Mouse (Mus musculus) telencephalon, adult 2 months (tissue): ENCODE results near the gene Ccr1l1.
"Not testable (repeated sequence)": the region's sequence is repeated elsewhere in the genome, so short reads cannot be mapped to it uniquely, and the experiment has no call there.

Source experiments
- DNase-seq: peaks from one replicate; pipeline ENCODE4 v3.0.0-alpha.2; 2011; ENCODE audit warnings: low read depth, low spot score

The Ccr1l1 gene

DNA sequence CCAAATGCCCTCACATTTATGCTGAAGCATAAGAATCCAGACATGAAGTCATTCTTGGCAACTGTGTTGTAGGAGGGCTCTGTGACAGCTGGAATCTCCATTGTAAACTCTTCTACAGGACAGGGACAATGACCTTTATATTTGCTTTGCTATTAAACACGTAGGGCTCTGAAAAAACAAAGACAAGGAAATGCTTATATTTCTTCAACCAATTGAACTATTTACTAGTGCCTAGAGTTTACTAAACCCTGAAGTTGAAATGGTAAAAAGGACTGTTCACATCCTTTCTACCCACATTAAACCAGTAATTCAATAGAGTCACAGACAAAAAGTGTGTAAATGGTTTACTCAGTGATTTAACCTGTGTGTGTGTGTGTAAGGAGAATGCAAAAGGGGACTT, at the start of gene Ccr1l1:
TSS of gene Ccr1l1 (minus strand) at position 101 of the 400 bp plus-strand sequence.
- DNase-seq, result no peak

DNA sequence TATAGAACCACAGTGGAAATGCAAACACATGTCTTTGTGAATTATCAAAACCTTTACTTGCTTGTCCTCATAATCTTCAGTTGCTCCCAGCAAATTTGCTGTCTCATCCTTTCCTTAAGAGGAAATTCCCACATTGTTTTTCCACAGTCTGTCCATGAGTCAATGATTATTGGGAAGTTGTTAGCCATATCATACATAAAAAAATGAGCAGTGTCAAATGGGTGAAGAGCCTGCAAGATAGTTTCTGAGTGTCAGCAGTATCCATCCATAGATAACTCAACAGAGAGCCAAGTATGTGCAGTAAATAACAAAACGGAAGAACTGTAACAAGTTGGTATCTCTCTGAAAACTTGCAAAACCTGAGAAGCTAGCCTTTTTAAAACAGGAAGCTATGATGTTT, 43.5 kb upstream of the Ccr1l1 start, which contains the start of gene Ccr3:
TSS of gene Ccr3 (plus strand) at position 301 of the 400 bp plus-strand sequence.
- no peak for DNase-seq

DNA sequence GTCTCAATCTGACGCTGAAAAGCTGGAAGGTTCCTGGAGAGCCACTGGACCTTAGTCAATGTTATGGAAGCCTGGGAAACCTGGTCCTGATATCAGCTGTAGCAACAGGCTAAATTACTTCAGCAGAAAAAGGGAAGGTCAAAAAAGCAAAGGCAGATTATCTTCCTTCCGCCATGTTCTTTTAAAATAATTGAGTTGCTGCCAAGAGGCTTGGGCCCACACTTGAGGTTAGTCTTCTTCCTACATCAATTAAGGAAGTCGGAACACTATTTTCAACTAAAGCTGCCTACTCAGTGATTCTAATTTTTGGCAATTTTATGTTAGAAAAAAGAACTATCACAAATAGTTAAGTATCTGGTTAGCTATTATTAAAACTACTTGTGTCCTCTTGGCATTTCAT, 41.7 kb upstream of the Ccr1l1 start:
- DNase-seq, result no peak

DNA sequence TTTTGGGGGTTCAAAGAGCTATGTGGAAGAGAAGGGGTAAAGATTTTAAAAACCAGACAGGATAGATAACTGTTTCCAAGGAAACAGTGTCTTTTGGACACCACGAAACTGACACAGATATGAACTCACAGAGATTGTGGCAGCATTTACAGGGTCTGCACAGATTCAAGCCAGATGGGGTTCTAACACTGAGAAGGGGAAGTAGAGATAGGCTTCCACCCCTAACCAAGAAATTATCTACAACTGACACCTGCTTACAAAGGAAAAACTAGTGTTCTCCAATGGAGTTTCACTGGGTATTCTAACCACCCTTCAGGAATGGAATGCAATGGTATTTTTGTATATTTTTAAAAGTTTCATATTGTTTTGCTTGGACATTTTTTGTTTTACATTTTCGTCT, 37.8 kb upstream of the Ccr1l1 start:
- no peak for DNase-seq

DNA sequence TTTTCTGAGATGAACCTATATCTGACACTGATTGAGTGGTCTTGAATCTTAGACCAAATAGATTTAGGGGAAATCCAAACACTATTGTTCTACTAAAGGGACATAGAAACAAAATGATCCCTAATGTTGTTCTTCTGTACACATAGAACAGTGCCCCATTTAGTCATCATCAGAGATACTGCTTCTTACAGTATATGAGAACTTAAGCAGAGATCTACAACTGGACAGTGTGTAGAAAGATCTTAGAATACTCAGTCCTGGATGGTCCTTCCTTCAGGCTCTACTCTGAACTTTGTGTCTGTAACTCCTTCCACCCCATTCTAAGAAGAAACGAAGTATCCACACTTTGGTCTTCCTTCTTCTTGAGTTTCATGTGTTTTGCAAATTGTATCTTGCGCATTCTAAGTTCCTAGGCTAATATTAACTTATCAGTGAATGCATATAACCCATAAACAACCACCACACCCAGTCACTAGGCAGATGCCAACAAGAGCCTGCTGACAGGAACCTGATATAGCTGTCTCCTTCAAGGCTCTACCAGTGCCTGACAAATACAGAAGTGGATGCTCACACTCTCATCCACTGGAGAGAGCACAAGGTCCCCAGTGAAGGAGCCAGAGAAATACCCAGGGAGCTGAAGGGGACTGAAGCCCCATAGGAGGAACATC, 36.9 kb upstream of the Ccr1l1 start:
- DNase-seq, result no peak

DNA sequence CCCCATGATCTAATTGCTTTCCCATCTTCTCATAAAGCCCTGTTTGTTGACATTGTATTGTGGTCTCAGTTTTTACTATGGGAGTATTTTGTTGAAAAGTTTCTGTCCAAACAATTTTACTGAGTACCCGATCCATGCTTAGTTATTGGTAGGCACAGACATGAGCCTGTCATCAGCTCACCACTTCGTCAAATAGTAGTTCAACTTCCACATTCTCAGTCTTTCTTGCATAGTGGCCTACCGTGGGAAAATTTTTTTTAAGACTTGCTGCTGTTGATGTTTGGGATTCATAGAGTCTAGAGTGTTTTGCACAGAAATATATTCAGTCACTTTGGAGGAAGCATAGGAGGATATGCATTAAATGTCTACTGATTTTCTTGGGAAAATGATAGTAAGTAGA, 35.1 kb upstream of the Ccr1l1 start:
- no peak for DNase-seq

DNA sequence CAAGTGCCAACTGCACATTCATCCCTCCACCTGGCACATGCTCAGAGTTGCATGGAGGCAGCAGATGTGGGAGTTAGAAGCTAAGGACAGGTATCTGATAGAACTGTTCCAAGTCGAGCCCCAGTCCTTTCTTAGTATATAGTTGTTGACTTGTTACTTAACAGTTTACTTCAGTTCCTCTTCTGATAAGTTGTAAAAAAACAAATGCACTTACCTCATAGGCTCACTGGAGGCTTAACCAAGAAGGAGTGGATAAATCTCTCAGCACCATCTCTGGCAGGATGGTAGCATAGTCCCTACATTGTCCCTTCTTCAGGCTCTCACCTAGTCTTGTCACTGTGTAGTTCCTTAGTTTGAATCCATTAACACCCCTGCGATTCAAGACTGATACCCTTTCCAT, 34.5 kb upstream of the Ccr1l1 start:
- DNase-seq, result no peak

DNA sequence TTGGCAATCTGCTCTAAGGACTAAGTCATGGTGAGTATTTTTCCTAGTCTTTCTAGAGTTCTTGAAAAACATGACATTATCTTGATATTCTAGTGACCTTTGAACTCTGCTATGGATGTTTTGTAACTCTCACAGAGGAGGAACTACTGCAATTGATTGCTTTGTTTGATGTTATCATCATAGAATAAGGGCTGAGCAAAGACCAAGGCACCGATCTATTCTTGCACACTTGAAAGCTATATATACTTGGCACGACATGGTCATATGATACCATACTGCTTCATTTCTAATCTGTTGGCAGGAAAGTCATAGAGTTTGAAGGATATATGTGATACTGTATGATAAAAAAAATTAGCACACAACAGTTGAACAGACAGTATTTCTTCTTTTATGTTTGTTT, 21.6 kb upstream of the Ccr1l1 start:
- DNase-seq, result no peak

DNA sequence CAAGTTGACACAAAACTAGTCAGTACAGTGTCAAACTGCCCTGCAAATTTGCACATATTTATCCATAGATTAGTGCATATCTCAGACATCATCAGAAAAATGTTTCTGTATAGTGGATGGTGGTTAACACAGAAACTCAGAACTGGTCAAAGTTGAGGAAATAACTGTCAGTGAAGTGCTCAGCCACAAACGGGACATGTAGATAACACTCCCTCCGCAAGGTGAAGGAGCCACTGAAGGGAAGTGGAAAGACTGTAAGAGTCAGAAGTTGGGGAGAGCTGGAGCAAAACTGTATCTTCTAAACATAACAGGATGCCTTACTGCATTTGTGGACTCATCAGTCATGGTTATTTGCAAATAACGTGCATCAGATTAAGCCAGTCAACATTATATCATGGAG, 19.5 kb upstream of the Ccr1l1 start:
- no peak for DNase-seq

DNA sequence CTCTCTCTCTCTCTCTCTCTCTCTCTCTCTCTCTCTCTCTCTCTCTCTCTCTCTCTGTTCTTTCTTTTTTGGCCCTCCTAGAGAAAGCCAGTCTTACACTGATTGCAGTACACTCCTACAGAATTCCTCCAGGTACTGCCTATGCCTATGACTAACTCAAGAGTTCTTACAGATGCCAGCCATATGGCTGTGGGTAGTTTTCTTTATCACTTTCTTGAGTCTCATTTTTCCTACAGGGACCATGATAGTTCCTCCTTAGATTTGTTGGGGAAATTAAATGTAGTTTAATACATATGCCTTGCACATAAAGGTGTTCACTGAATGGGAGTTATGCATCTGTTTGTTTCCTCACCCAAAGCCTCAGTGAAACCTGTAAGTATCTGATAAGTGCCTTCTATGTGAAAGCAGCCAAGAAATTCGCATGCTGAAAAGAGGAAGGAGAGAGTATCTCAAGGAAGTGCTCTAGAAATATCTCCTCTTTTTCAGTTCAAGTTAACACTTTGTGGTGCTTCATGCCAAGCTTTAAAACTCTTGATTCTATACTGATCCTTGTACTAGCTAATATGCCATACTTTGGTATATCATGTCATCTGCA, 13.2 kb upstream of the Ccr1l1 start:
- DNase-seq, result peak; percentile 79

DNA sequence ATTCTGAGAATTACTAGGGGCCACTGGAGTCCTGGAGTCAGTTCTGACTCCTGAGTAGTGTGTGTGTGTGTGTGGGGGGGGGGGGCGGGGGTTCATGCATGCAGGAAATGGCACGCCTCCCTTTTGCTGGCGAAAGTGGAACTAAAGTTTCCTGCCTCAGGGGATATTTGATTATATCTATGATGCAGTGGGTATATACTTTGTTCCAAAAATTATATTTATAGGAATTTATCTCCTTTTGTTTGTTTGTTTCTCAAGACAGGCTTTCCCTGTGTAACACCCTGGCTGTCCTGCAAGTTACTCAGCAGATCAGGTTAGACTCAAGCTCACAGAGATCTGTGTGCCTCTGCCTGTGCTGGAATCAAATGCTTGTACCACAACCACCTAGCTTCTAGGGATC, 11.5 kb upstream of the Ccr1l1 start:
- DNase-seq, result no peak

DNA sequence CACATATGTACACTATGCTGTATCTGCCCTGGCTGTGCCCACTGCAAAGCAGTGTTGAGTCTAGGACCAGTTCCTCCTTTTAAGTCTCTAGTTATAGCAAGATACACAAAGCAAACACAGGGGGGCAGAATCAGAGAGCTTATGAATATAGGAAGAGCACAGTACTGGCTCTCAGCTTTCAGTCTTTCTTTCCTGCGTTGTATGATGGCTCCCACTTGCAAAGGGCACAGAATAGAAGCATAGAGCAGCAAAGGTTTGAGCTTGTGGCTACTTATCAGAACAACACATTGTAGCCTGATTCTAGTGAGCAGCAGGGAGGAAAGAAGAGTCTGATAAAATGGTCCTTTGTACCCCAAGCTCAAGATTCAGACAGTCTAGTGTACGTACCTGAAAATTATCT, 8.0 kb upstream of the Ccr1l1 start:
- peak; percentile 34 for DNase-seq

DNA sequence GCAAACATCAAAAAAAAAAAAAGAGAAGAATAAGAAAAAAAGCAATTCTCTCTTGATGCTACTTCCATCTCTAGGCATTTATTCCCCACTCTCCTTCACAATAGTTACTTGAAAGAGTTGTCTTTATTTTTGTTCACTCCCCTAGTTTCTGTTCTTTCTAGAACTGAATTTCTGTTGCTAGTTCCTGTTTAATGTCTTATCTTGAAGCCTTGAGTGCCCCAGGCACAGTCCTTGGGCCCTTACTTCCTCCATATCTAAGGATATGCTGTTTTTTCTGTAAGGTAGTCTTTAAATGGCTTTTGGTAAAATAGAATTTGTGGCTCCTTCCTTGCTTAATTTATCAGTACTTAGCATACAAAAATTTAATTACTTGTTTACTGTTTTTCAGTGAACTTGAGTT, 6.7 kb upstream of the Ccr1l1 start:
- DNase-seq, result no peak

DNA sequence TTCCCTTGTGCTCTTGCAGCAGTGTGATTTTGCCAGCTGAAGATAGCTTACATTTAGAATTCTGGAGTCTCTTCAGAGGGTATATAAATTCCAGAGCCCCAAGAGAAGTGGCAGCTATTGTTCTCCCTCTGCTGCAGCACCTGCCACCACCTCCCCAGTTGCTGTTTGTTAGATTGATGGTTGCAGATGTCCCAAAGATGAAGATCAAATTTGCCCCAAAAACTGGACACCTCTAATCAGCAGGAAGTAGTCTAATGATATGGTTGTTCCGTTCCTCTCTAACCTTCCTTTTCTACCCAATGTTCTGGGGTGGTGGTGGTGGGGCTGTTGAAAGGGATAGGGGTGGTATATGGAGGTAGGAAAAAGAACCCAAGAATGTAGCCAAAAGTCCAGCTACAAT, 4.5 kb upstream of the Ccr1l1 start:
- no peak for DNase-seq

DNA sequence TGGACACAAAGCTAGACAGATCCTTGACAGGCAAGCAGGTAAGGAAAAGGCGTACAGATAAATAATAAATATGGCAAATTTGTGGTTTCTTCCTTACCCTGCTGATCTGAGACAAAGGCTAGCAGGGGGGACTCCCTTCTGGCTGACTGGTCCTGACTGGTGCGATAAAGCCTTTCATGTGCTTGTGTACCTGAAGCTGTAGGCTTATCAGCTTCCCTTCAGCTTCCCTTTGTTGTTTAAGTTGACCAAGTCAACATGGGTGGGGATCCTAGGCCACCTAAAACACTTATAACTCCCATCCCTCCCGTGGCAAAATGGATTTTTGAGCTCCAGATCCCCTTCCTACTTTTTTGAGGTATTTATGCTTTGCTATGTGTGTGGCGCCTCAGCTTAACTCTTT, 3.7 kb upstream of the Ccr1l1 start:
- no peak for DNase-seq

DNA sequence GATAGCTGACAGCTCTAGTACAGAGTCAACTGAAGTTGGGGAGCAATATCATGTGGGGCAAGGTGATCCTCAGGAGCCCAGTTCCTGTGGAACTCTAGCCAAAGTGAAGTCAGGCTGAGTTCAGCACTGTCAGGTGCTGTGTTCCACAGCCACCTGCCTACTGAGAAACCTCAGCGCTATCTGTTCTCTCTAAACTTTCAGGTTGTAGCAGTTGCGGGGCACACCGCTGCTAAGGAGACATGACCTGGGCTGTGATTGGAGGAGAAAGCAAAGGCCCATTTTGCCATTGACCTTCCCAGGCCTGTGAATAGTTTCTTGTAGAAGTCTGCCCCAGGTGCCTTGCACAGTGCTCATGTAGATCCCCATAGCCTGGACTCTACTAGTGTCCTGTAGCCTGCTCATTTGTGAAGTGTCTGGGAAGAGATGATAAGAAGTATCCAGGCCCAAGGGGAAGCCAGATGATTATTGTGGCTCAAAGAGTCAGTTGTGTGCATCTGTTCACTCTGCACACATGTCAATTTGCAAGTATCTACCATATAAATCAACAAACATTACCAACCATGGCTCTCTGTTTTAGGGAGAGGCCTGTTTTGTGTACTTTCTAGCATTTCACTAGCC, 2.8 kb upstream of the Ccr1l1 start:
- DNase-seq, result not testable (repeated sequence)

DNA sequence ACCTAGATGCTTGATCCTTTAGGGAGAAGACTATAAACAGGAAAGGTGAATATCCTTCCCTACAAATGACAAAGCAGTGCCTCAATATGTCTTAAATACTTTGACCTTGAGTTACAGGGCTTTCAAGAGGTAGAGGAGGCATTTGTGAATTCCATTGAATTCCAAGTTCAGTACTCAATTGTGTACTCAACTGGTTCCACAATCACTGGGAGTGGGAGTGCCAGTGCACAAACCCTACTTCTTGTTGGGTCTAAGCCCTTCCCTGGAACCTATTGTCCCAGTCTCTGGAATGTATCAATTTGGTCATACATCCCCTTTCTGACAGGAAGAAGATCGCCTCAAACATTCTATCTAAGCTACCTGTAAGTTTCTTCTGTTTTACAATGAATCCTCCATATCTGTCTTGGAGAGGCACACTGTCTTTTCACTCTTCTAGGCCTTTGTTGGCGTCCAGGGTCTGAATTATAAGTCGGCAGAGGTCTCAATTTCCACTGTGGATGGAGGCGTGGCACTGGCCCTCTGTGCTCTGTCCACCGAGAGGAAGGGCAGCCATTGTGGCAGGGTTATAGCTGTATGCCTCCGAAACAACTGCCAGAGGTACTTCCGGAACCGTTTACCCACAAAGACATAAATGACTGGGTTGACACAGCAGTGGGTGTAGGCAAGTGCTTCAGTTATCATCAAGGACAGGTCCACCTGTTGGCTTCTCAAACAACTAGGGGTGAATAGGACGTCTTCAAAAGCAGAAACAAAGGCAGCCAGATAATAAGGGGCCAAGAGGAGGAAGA, 1.1 kb downstream of the Ccr1l1 start:
- no peak for DNase-seq

DNA sequence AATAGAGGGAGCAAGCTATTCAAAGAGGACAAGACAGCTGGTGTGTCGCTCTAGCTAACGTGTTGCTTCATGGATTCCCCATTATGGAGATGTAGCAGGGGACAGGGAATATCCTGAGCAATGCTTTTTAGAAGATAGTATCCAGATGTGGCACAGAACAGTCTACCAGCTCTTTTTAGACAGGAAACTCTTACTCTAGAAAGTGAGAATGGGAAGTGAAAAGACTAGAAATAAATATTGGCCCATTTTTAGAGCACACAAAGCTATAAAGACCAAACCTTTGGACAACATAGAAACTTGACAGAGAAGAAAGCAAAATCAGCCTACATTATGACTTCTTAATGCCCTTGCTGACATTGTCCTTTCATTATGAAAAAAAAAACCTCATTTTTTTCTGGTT, 2.6 kb downstream of the Ccr1l1 start:
- DNase-seq, result no peak

DNA sequence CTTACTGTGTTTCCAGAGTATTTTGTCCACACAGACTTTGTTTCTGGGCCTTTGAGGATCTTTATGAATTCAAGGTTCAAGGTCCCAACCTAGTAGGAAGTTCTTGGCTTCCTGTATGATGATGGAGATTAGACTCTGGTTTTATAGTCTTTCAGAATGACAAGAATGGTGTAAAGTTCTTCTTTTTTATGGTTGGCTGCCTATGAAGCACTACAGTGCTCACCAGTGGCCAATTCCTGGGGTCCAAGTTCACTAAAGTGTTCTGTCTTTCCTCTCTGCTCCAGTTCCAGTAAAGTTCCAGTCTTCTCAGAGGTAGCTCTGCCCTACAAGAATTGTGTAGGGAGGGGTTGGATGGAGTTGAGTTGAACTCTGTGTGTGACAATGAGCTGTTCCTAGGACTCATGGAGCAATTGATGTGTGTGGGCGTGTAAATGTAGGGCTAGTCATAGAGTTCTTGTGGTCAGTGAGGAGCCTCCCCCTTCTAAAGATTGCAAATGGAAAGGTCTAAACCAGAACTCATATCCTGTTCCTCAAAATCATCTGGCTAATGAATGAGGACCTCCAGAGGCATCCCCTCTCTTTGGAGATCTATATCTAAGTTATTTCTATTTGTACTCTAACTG, 9.8 kb downstream of the Ccr1l1 start, which contains the start of gene Ccr1:
TSS of gene Ccr1 (minus strand) at position 403 of the 623 bp plus-strand sequence.
- no peak for DNase-seq

DNA sequence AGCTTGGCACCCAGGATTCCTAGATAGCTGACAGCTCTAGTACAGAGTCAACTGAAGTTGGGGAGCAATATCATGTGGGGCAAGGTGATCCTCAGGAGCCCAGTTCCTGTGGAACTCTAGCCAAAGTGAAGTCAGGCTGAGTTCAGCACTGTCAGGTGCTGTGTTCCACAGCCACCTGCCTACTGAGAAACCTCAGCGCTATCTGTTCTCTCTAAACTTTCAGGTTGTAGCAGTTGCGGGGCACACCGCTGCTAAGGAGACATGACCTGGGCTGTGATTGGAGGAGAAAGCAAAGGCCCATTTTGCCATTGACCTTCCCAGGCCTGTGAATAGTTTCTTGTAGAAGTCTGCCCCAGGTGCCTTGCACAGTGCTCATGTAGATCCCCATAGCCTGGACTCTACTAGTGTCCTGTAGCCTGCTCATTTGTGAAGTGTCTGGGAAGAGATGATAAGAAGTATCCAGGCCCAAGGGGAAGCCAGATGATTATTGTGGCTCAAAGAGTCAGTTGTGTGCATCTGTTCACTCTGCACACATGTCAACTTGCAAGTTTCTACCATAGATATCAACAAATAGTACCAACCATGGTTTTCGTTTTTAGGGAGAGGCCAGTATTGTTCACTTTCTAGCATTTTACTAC, 11.2 kb downstream of the Ccr1l1 start:
- not testable (repeated sequence) for DNase-seq

DNA sequence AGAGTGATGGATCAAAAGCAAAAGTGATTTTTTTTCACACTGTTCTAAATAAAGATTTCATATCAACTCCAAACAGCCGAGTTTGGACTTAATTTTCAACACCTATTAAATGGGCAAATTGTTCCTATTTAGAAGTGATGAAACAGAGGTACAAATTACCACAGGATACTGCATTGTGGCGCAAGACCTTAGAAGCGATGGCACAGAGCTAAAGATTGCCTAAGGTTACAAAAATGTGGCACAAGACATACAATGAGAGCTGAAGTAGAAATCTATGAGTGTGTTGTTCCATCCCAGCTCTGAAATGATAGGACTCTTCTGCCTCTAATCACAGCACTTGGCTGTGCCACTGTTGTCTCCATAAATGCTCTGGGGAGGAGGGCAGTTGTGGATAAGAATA, 13.4 kb downstream of the Ccr1l1 start:
- DNase-seq, result no peak
